Mouse (Mus musculus) left cerebral cortex, postnatal 14 days (tissue): ENCODE results near the gene Atn1. TPM values are rescaled to one million over a fixed set of nuclear protein-coding genes. Genes with fewer than 3 reads are reported as not detected.

ENCODE experiments used
- DNase-seq, 2 experiments: peaks; one replicate each; pipeline ENCODE4 v3.0.0; 2021 to 2022; ENCODE audit warnings: low spot score in 2 of 2, mixed read lengths in 1 of 2
- intact Hi-C: fragments of 180-260 bp; cut with DNase I; formaldehyde crosslinking; loops from one replicate; pipeline ENCODE4 v1.15.1; 2025
- total RNA-seq, 2 experiments: library from RNA; stranded (reverse); gene quantifications; 2 replicates each; pipeline ENCODE4 v1.2.3; 2021

Gene Atn1
- total RNA-seq, 2 experiments from 2014 or later: 147 to 166 TPM

- intact Hi-C loops: loop anchor here (5.0 kb wide), 1 partner anchor 43 kb away; no protein-coding TSS in a partner anchor
- peak in 1 of 2 experiments; percentile 22 for DNase-seq
Measured at GRCm38 (mm10) chr6:124744755-124745321, 11.5 kb downstream of the Atn1 start.

GRCm38 (mm10) chr6:124743647-124744046 is 12.7 kb downstream of the Atn1 start:
- intact Hi-C loops: loop anchor here (5.0 kb wide), 1 partner anchor 41 kb away; no protein-coding TSS in a partner anchor

GRCm38 (mm10) chr6:124742839-124743514 is 13.3 kb downstream of the Atn1 start:
- DNase-seq: no peak
- intact Hi-C loops: loop anchor here (5.0 kb wide), 1 partner anchor 41 kb away; no protein-coding TSS in a partner anchor

More at GRCm38 (mm10) chr6:124743647-124744046, 12.7 kb downstream of the Atn1 start:
- no peak for DNase-seq

- DNase-seq: no peak
- intact Hi-C loops: loop anchor here (2.0 to 5.0 kb wide), 2 partner anchors 29 to 40 kb away; partner anchors contain the start of genes Emg1 and Phb2
Measured at GRCm38 (mm10) chr6:124741842-124742241, 14.5 kb downstream of the Atn1 start.

GRCm38 (mm10) chr6:124740888-124741761 is 15.2 kb downstream of the Atn1 start, which contains the start of gene Grcc10:
Gene Grcc10 (minus strand): TSS chr6:124741374.
- peak; percentile 88 to 95 for DNase-seq
- intact Hi-C loops: loop anchor here (2.0 to 5.0 kb wide), 2 partner anchors 28 to 39 kb away; partner anchors contain the start of genes Emg1 and Phb2

- DNase-seq: peak in 1 of 2 experiments; percentile 58
- intact Hi-C loops: loop anchor here (2.0 to 5.0 kb wide), 2 partner anchors 28 to 38 kb away; partner anchors contain the start of genes Emg1 and Phb2
Measured at GRCm38 (mm10) chr6:124740211-124740887, 16.0 kb downstream of the Atn1 start.

- intact Hi-C loops: no loop called here
- DNase-seq: no peak
Measured at GRCm38 (mm10) chr6:124739231-124739796, 17.0 kb downstream of the Atn1 start.

GRCm38 (mm10) chr6:124738511-124739023 is 17.8 kb downstream of the Atn1 start, which contains the start of gene Ptpn6:
Gene Ptpn6 (minus strand): TSS chr6:124738714.
- DNase-seq: no peak
- intact Hi-C loops: no loop called here

GRCm38 (mm10) chr6:124737040-124737439 is 19.3 kb downstream of the Atn1 start:
- no peak for DNase-seq
- intact Hi-C loops: no loop called here

GRCm38 (mm10) chr6:124734417-124734816 is 21.9 kb downstream of the Atn1 start:
- intact Hi-C loops: no loop called here
- DNase-seq: no peak

- intact Hi-C loops: no loop called here
- no peak for DNase-seq
Measured at GRCm38 (mm10) chr6:124732476-124733370, 23.6 kb downstream of the Atn1 start.

GRCm38 (mm10) chr6:124731038-124731437 is 25.3 kb downstream of the Atn1 start:
- no peak for DNase-seq
- intact Hi-C loops: no loop called here

- DNase-seq: no peak
- intact Hi-C loops: no loop called here
Measured at GRCm38 (mm10) chr6:124729850-124730705, 26.2 kb downstream of the Atn1 start.

GRCm38 (mm10) chr6:124728621-124729020 is 27.7 kb downstream of the Atn1 start:
- intact Hi-C loops: no loop called here
- no peak for DNase-seq

- DNase-seq: no peak
- intact Hi-C loops: no loop called here
Measured at GRCm38 (mm10) chr6:124724472-124724871, 31.9 kb downstream of the Atn1 start.

- intact Hi-C loops: no loop called here
- no peak for DNase-seq
Measured at GRCm38 (mm10) chr6:124723541-124723940, 32.8 kb downstream of the Atn1 start.
